ENCODE assay signal across 8 mouse cellular contexts in genomic region chr16:59599411-59600265, GRCm38 (mm10). TPM values are rescaled to one million over a fixed set of nuclear protein-coding genes. Genes with fewer than 3 reads are reported as not detected.
DNase-seq lines count a peak whose midpoint lies in the region; ATAC-seq and TF ChIP-seq lines count a peak whose summit lies in the region.

No protein-coding gene starts in this region.

- peak overlapping the region; percentile 75 for H3K4me2 ChIP-seq in forebrain, embryonic 11.5 days (ENCODE audit: low read depth, low read length, severe bottlenecking)
- peak overlapping the region; percentile 56 for H3K4me2 ChIP-seq in intestine, embryonic 14.5 days (ENCODE audit: low read length)
- peak overlapping the region; percentile 97 for H3K4me2 ChIP-seq in myocyte (ENCODE audit: low read depth)

- no peaks in the 10 kb centered on the region for H3K9me3 ChIP-seq in forebrain, embryonic 11.5 days (ENCODE audit: control insufficient read depth, low read length)
- H3K9me3 ChIP-seq in intestine, embryonic 14.5 days (ENCODE audit: control insufficient read depth, low read length): no peaks in the 10 kb centered on the region

- H3K9ac ChIP-seq in forebrain, embryonic 11.5 days (ENCODE audit: low read length): no peak overlapping the region; the same call in 1 of the 2 replicates
- peak overlapping the region; percentile 89 for H3K9ac ChIP-seq in intestine, embryonic 14.5 days (ENCODE audit: low read length)

- H3K27me3 ChIP-seq in forebrain, embryonic 11.5 days (ENCODE audit: control insufficient read depth, insufficient read depth, low read length): peaks cover 2% of the 10 kb centered on the region; the same call in 1 of the 2 replicates
- H3K27me3 ChIP-seq in intestine, embryonic 14.5 days (replicated peaks; ENCODE audit: control insufficient read depth, insufficient read depth, low read length): no peaks in the 10 kb centered on the region
- H3K27me3 ChIP-seq in myocyte (ENCODE audit: control insufficient read depth, insufficient read depth, insufficient read length): no peaks in the 10 kb centered on the region

- 0 out of 2 replicates have a peak, but pooled peaks cover 2% of the 10 kb centered on the region for H3K4me1 ChIP-seq in forebrain, embryonic 11.5 days (replicated peaks; ENCODE audit: control insufficient read depth, insufficient read depth, low read length)
- peaks cover 8% of the 10 kb centered on the region for H3K4me1 ChIP-seq in intestine, embryonic 14.5 days (replicated peaks; ENCODE audit: control insufficient read depth, insufficient read depth, low read length)

- TF ChIP-seq POLR2A in myocyte (IDR thresholded peaks at IDR 0.05; ENCODE audit: insufficient read length, low read depth): no peak

- peak overlapping the region; percentile 64 for H3K4me3 ChIP-seq in forebrain, embryonic 11.5 days (ENCODE audit: low read depth, low read length)
- peak overlapping the region; percentile 73 for H3K4me3 ChIP-seq in intestine, embryonic 14.5 days (ENCODE audit: low read depth, low read length)
- peak overlapping the region; percentile 31 for H3K4me3 ChIP-seq in myocyte

- H3K36me3 ChIP-seq in forebrain, embryonic 11.5 days (ENCODE audit: control insufficient read depth, insufficient read depth, low read length): no peaks in the 10 kb centered on the region
- no peaks in the 10 kb centered on the region for H3K36me3 ChIP-seq in intestine, embryonic 14.5 days (ENCODE audit: control insufficient read depth, insufficient read depth, low read length)
- H3K36me3 ChIP-seq in myocyte (ENCODE audit: control insufficient read depth, insufficient read depth): no peaks in the 10 kb centered on the region

- DNase-seq in urinary bladder, postnatal 14 days (ENCODE audit: low spot score): peak; percentile 36
- DNase-seq in urinary bladder, postnatal 10 days (ENCODE audit: low spot score): no peak
- no peak for DNase-seq in forebrain, embryonic 11.5 days (ENCODE audit: low spot score)
- DNase-seq in intestine, embryonic 14.5 days (ENCODE audit: low spot score): no peak
- no peak for DNase-seq in layer of hippocampus, adult 18-20 months (ENCODE audit: low spot score in 2 of 2)
- no peak for DNase-seq in ovary, postnatal 10 days (ENCODE audit: low spot score)
- DNase-seq in spleen, postnatal 4 days (ENCODE audit: low spot score in 2 of 2): no peak

- H3K27ac ChIP-seq in forebrain, embryonic 11.5 days (ENCODE audit: low read depth, low read length): no peak overlapping the region
- no peak overlapping the region; the same call in 1 of the 2 replicates for H3K27ac ChIP-seq in intestine, embryonic 14.5 days (ENCODE audit: low read depth)

- ATAC-seq in forebrain, embryonic 11.5 days (replicated peaks; ENCODE audit: low FRiP score): no peak
- ATAC-seq in intestine, embryonic 14.5 days (replicated peaks; ENCODE audit: low FRiP score, low TSS enrichment, low read depth): no peak

- H3K79me2 ChIP-seq in myocyte (ENCODE audit: control insufficient read depth, insufficient read depth): no peaks in the 10 kb centered on the region

- 15% methylated on average over 17 of the region's 17 CpGs for WGBS in forebrain, embryonic 11.5 days
- WGBS in intestine, embryonic 14.5 days: 25% methylated on average over 17 of the region's 17 CpGs

- peak overlapping the region; percentile 45 for H3ac ChIP-seq in myocyte (ENCODE audit: control insufficient read depth, insufficient read length)

TF ChIP-seq in myocyte, 11 proteins besides CTCF, POLR2A, EP300 and RAD21:
- peak; percentile 67 for TF ChIP-seq SRF (IDR thresholded peaks at IDR 0.05; ENCODE audit: control insufficient read depth, insufficient read length, low read depth)
- no peak for TF ChIP-seq POLR2AphosphoS2 (IDR thresholded peaks at IDR 0.05; ENCODE audit: insufficient read length, low read depth)
- TF ChIP-seq CEBPB (IDR thresholded peaks at IDR 0.05; ENCODE audit: insufficient read depth, poor library complexity, severe bottlenecking): no peak
- TF ChIP-seq TCF3 (IDR thresholded peaks at IDR 0.05; ENCODE audit: insufficient read length, low read depth): no peak

RNA-seq across cellular contexts. Expression of gene Crybg3, which starts 1.1 kb away (rescaled TPM):
- polyA plus RNA-seq in forebrain, embryonic 11.5 days (2014; fragmentation: Nextera tagmentation; extraction: Ambion mirVana): 6.0 and 6.5 TPM in 2 replicates
- polyA plus RNA-seq in intestine, embryonic 14.5 days (2014; fragmentation: Nextera tagmentation; extraction: Ambion mirVana): 9.8 and 15.1 TPM in 2 replicates
- 1.0 TPM for polyA plus RNA-seq in myocyte (2012; fragmentation: generic; extraction: Trizol)
- total RNA-seq in layer of hippocampus, adult 18-20 months (2021): 1 to 10 TPM; 4.5 TPM

RNA-seq across cellular contexts. Expression of gene Arl6, which starts 39.6 kb away (rescaled TPM):
- polyA plus RNA-seq in forebrain, embryonic 11.5 days (2014; fragmentation: Nextera tagmentation; extraction: Ambion mirVana): 54.4 and 55.6 TPM in 2 replicates
- 24.1 and 27.6 TPM in 2 replicates for polyA plus RNA-seq in intestine, embryonic 14.5 days (2014; fragmentation: Nextera tagmentation; extraction: Ambion mirVana)
- 6.4 TPM for polyA plus RNA-seq in myocyte (2012; fragmentation: generic; extraction: Trizol)
- total RNA-seq in layer of hippocampus, adult 18-20 months (2021): 10 to 100 TPM; 29.9 to 32.1 TPM
